Mouse (Mus musculus) heart, embryonic 16.5 days (tissue): ENCODE data around the gene Gm26920. TPM values are rescaled to one million over a fixed set of nuclear protein-coding genes. Genes with fewer than 3 reads are reported as not detected.
A peak's percentile ranks its signal among the peaks of the same experiment; 100 is the strongest.

ENCODE experiments used
- ATAC-seq: fragments of 200-750 bp; cut with Nextera tagmentation; replicated peaks from 2 replicates; pipeline ENCODE4 v1.8.0; 2017; ENCODE audit warnings: moderate number of reproducible peaks; ENCODE audit not compliant: insufficient read depth, low FRiP score; ENCODE audit errors: extremely low read depth
- H3K27ac ChIP-seq: fragments of 300-500 bp; sonication (generic); 2 replicates; pipeline ENCODE4 v1.5.1; 2014; ENCODE audit warnings: mild to moderate bottlenecking, low read length, control low read depth, moderate library complexity
- H3K27me3 ChIP-seq: fragments of 300-500 bp; sonication (generic); 2 replicates; pipeline ENCODE4 v1.6.1; 2014; ENCODE audit warnings: low read length, mixed read lengths; ENCODE audit not compliant: control insufficient read depth, insufficient read depth
- H3K36me3 ChIP-seq: fragments of 300-500 bp; sonication (generic); 2 replicates; pipeline ENCODE4 v1.6.1; 2014; ENCODE audit not compliant: control insufficient read depth, insufficient read depth
- H3K4me1 ChIP-seq: fragments of 300-500 bp; sonication (generic); 2 replicates; pipeline ENCODE4 v1.6.1; 2014; ENCODE audit warnings: low read length, mixed read lengths; ENCODE audit not compliant: control insufficient read depth, insufficient read depth
- H3K4me2 ChIP-seq: fragments of 300-500 bp; sonication (generic); 2 replicates; pipeline ENCODE4 v1.6.1; 2014; ENCODE audit warnings: low read depth, mild to moderate bottlenecking, control low read depth, low read length
- H3K4me3 ChIP-seq: fragments of 300-500 bp; sonication (generic); 2 replicates; pipeline ENCODE4 v1.5.1; 2014; ENCODE audit warnings: mild to moderate bottlenecking, control low read depth, low read length
- H3K9ac ChIP-seq: fragments of 300-500 bp; sonication (generic); 2 replicates; pipeline ENCODE4 v1.6.1; 2014; ENCODE audit warnings: low read length, control low read depth
- H3K9me3 ChIP-seq: fragments of 300-500 bp; sonication (generic); replicated peaks from 2 replicates; pipeline ENCODE4 v1.6.1; 2016; ENCODE audit warnings: low read length; ENCODE audit not compliant: control insufficient read depth
- WGBS: fragments of 180-500 bp; shearing (Covaris S2); extraction: QIAGEN DNeasy Blood & Tissue Kit; methylation state at CpG from one replicate; pipeline ENCODE4 v1.1.7; 2014; 5-methylcytosine and 5-hydroxymethylcytosine counted together
- polyA plus RNA-seq: library from polyadenylated mRNA; unstranded; fragments of >200 nt; fragmentation: Nextera tagmentation; extraction: Ambion mirVana; gene quantifications from 2 replicates; pipeline ENCODE4 v1.2.1, GENCODE M21; 2015

The Gm26920 gene
- polyA plus RNA-seq, 1 experiment from 2014 or later, result not detected

DNA sequence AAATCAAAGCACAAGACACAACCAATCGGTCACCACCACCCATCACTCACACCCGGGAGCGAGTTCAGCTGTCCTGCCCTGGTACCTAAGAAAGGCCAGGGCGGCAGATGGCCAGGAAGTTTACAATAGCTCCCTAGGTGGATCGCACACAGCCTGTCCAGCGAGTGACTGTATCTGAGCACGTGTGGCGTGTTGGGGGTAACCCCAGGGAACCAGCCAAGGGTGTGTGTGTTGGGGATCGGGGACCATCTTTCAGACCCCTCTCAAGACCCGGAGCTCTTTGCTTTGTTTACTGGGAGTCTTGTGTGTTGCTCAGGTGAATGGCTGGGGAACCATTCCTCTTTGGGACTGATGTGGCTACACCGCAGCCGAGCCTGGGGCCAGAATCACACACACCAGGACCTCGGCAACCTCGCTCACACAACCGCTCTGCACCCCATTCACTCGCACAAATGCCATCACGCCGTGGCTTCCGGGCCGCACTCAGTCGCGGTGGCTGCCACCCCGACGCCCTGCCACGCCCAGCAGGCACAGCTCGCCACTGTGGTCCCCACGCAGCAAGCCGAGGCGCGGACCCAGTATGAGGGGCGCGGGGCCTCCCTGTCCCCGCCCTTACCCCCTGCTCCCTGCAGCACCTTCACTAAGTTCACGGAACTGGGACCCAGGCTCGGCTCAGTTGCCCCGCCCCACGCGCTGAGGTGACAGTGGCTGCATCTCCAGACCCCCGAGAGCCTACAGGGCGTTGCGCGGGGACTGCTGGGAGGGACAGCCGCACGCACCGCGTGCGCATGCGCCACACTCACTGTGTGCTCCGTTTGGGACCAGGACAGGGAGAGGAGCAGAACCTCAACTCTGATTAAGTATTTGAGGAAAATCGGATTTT is 17.8 kb downstream of the Gm26920 start, which contains the start of gene Zfp82:
Gene Zfp82, minus strand, starts transcription at position 755 of the 883 bp plus-strand sequence.
- H3K4me1 ChIP-seq, result no peaks in the 10 kb centered on the region
- H3K36me3 ChIP-seq, result peaks cover 10% of the 10 kb centered on the region; the same call in 1 of the 2 replicates
- ATAC-seq, result peak; percentile 88
- H3K9me3 ChIP-seq, result no peaks in the 10 kb centered on the region
- H3K9ac ChIP-seq, result peak within 1 kb of the TSS; percentile 93
- H3K4me2 ChIP-seq, result peak within 1 kb of the TSS; percentile 82
- H3K27me3 ChIP-seq, result no peaks in the 10 kb centered on the region
- H3K27ac ChIP-seq, result peak within 1 kb of the TSS; percentile 71
- under 1% methylated on average over 50 of the region's 50 CpGs for WGBS
- peak within 1 kb of the TSS; percentile 95 for H3K4me3 ChIP-seq

DNA sequence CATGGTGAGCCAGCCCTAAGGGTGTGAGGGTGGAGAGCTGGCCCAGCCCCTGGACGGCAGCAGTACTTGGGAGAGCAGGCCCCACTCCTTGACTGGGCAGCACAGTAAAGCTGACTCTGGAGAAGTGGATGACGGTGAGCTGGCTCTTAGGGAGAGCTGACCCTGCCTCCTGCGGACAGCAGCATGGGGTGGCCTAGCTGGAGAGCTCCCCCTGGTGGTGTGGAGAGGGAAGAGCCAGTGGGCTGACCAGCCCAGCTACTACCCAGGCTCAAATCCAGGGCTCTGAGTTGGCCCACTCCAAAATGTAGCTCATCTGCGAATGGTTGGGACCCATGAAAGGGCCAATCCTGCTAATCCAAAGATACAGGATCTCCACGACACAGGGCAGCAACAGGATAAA is 25.6 kb downstream of the Gm26920 start:
- no peak for ATAC-seq
- Histone ChIP-seq H3K27ac (no peak overlapping the region), H3K4me2 (no peak overlapping the region), H3K9me3 (no peaks in the 10 kb centered on the region), H3K36me3 (peaks cover 23% of the 10 kb centered on the region; the same call in 1 of the 2 replicates), H3K4me1 (peaks cover 3% of the 10 kb centered on the region; the same call in 1 of the 2 replicates), H3K9ac (no peak overlapping the region), H3K27me3 (no peaks in the 10 kb centered on the region), H3K4me3 (no peak overlapping the region)
- 80% methylated on average over 5 of the region's 5 CpGs for WGBS

DNA sequence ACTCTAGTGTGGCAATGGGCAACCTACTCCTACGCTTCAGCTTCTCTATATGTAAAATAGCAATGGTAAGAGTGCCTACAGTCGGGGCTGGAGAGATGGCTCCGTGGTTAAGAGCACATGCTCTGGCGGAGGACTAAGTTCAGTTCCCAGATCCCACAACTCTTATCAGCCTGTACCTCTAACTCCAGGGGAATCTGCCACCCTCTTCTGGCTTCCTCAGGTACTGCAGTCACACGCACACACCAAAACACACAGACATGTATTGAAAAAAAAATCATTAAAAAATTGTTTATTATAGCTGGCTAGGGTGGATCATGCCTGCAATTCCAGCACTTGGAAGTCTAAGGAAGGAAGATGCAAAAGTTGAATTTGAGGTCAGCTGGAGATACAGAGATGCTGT is 27.7 kb downstream of the Gm26920 start:
- no peaks in the 10 kb centered on the region for H3K27me3 ChIP-seq
- H3K4me2 ChIP-seq, result no peak overlapping the region
- ATAC-seq, result no peak
- no peaks in the 10 kb centered on the region for H3K9me3 ChIP-seq
- WGBS, result 87% methylated on average over 5 of the region's 5 CpGs
- no peak overlapping the region for H3K4me3 ChIP-seq
- no peak overlapping the region for H3K27ac ChIP-seq
- H3K36me3 ChIP-seq, result peaks cover 14% of the 10 kb centered on the region; the same call in 1 of the 2 replicates
- H3K4me1 ChIP-seq, result peaks cover 3% of the 10 kb centered on the region; the same call in 1 of the 2 replicates
- H3K9ac ChIP-seq, result no peak overlapping the region

DNA sequence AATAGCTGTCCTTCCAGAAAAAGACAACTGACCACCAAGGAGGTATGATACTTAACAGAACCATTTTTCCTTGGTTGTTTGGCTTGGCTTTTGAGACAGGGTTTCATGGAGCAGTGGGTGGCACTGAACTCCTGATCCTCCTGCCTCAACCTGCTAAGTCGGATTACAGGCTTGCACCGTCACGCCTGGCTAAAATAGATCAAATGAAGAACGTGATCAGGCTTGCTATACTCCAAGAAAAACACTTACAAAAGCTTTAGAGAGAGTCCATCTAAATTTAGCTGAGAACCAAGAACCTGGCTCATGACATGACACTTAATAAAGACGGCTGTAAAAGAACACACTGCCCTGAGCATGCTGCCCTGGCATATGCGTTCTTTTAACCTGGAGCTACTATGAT is 29.9 kb downstream of the Gm26920 start:
- 60% methylated on average over 6 of the region's 6 CpGs for WGBS
- no peaks in the 10 kb centered on the region for H3K9me3 ChIP-seq
- H3K27me3 ChIP-seq, result no peaks in the 10 kb centered on the region
- H3K36me3 ChIP-seq, result peaks cover 24% of the 10 kb centered on the region; the same call in 1 of the 2 replicates
- H3K27ac ChIP-seq, result peak overlapping the region; percentile 38
- H3K4me2 ChIP-seq, result no peak overlapping the region
- H3K9ac ChIP-seq, result no peak overlapping the region
- no peak for ATAC-seq
- H3K4me3 ChIP-seq, result no peak overlapping the region
- peaks cover 3% of the 10 kb centered on the region; the same call in 1 of the 2 replicates for H3K4me1 ChIP-seq

DNA sequence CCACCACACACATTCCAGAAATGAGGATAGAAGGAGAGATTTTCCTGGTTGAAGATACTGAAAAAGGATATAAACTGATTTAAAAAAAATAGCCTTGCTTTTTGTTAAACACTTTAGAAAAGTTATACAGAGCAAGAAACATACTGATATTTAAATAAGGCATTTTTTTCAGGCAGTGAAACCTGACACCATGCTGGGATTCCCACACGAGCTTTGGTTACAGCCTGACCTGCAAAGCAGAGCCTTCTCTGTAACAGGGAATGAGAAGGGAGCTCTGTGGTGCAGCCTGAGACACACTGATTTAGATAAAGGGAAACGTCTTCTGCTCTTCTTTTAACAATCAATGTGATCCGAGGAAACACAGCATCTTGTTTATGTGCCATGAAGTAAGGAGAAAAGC is 36.6 kb downstream of the Gm26920 start:
- H3K4me1 ChIP-seq, result peaks cover 3% of the 10 kb centered on the region; the same call in 1 of the 2 replicates
- H3K36me3 ChIP-seq, result peaks cover 15% of the 10 kb centered on the region; the same call in 1 of the 2 replicates
- no peaks in the 10 kb centered on the region for H3K9me3 ChIP-seq
- H3K4me2 ChIP-seq, result no peak overlapping the region
- H3K27ac ChIP-seq, result 0 out of 2 replicates have a peak overlapping the region, but pooled peaks have one; percentile 15
- H3K4me3 ChIP-seq, result no peak overlapping the region
- no peaks in the 10 kb centered on the region for H3K27me3 ChIP-seq
- no peak for ATAC-seq
- H3K9ac ChIP-seq, result no peak overlapping the region
- 5% methylated on average over 3 of the region's 3 CpGs for WGBS

DNA sequence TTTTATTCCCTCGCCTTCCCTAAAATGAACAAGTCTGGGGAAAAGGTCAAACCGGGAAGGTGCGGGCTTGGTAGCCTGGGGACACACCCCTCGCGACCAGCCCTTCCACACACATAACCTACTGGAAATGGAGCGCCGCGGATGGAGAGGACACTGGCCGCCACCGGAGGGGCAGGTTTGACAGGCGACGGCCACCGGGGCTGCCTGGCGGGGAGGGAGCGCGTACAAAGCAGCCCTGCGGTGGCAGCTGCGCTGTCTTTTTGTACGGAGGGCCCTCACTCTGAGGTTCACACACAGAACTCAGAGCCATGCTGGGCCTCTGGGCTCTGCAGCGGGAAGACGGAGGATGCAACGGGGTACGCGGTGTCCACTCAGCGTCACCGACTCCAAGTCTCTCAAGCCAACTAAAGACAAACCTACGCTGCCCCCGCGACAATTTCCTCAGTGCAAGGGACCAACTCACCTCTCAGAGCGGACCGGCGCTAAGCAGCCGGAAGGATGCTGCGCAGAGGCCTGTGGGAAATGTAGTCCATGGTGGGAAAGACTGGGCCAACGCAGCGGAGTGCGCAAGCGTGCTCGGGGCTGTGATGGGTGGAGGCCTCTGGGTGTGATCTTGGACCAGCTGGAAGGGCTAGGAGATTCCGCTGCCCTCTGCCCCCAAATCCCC is 39.2 kb downstream of the Gm26920 start, which contains the start of gene Zfp14:
Gene Zfp14, minus strand, starts transcription at position 499 of the 667 bp plus-strand sequence.
- no peaks in the 10 kb centered on the region for H3K27me3 ChIP-seq
- H3K27ac ChIP-seq, result peak within 1 kb of the TSS; percentile 72
- under 1% methylated on average over 40 of the region's 40 CpGs for WGBS
- H3K9me3 ChIP-seq, result no peaks in the 10 kb centered on the region
- H3K4me2 ChIP-seq, result peak within 1 kb of the TSS; percentile 73
- peaks cover 3% of the 10 kb centered on the region; the same call in 1 of the 2 replicates for H3K36me3 ChIP-seq
- H3K4me1 ChIP-seq, result peaks cover 3% of the 10 kb centered on the region; the same call in 1 of the 2 replicates
- peak within 1 kb of the TSS; percentile 73 for H3K4me3 ChIP-seq
- H3K9ac ChIP-seq, result peak within 1 kb of the TSS; percentile 78
- ATAC-seq, result peak; percentile 98

DNA sequence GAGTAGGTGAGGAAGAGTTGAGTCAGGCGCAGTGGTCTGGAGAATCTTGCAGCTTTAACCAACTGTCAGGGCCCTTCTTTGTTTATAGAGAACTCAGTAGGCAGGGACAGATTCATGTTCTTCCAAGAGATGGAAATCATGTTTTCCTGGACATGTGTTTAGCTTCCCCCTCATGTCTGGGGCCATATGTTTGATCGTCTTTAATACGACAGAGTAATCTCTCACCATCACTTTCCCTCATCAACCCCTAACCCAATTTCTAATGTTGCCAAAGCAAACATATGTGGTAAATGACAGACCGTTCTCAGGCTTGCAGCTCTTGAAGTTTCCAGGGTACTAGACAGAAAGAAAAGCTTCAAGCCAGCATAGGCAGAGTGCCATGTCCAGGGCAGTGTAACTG is 42.1 kb downstream of the Gm26920 start:
- Histone ChIP-seq H3K27me3 (no peaks in the 10 kb centered on the region), H3K4me1 (peaks cover 3% of the 10 kb centered on the region; the same call in 1 of the 2 replicates), H3K9ac (no peak overlapping the region), H3K4me3 (no peak overlapping the region), H3K36me3 (no peaks in the 10 kb centered on the region), H3K4me2 (no peak overlapping the region), H3K9me3 (no peaks in the 10 kb centered on the region), H3K27ac (no peak overlapping the region)
- 64% methylated on average over 4 of the region's 4 CpGs for WGBS
- no peak for ATAC-seq

DNA sequence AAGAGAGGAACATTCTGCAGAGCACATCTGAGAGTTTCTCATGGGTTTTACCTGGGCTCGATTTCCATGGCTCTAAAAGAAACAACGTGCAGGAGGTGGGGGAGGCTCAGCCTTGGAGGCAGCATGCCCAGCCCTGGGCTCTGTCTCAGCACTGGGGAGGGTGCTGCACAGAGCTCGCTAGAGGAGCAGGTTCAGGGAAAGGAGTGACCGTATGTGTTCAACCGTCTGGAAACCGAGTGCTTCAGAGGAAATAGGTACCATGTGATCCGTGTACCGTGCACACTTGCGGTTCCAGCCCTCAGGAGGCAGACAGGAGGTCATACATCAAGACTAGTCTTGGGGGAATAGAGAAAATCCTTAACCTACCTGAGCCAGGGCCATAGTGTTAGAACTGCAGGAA is 45.9 kb downstream of the Gm26920 start:
- Histone ChIP-seq H3K36me3 (no peaks in the 10 kb centered on the region), H3K4me1 (no peaks in the 10 kb centered on the region), H3K27me3 (no peaks in the 10 kb centered on the region), H3K9me3 (no peaks in the 10 kb centered on the region), H3K4me3 (no peak overlapping the region), H3K27ac (no peak overlapping the region), H3K4me2 (no peak overlapping the region), H3K9ac (no peak overlapping the region)
- ATAC-seq, result no peak
- 61% methylated on average over 9 of the region's 9 CpGs for WGBS
